Mouse (Mus musculus) 3T3-L1 (cell line): ENCODE measurements around the gene Pigg.
"Not testable (repeated sequence)": the region's sequence is repeated elsewhere in the genome, so short reads cannot be mapped to it uniquely, and the experiment has no call there.

Source experiments
- DNase-seq: peaks from one replicate; pipeline ENCODE4 v3.0.0-alpha.2; 2015; ENCODE audit warnings: low read depth, low spot score

Gene Pigg

DNA sequence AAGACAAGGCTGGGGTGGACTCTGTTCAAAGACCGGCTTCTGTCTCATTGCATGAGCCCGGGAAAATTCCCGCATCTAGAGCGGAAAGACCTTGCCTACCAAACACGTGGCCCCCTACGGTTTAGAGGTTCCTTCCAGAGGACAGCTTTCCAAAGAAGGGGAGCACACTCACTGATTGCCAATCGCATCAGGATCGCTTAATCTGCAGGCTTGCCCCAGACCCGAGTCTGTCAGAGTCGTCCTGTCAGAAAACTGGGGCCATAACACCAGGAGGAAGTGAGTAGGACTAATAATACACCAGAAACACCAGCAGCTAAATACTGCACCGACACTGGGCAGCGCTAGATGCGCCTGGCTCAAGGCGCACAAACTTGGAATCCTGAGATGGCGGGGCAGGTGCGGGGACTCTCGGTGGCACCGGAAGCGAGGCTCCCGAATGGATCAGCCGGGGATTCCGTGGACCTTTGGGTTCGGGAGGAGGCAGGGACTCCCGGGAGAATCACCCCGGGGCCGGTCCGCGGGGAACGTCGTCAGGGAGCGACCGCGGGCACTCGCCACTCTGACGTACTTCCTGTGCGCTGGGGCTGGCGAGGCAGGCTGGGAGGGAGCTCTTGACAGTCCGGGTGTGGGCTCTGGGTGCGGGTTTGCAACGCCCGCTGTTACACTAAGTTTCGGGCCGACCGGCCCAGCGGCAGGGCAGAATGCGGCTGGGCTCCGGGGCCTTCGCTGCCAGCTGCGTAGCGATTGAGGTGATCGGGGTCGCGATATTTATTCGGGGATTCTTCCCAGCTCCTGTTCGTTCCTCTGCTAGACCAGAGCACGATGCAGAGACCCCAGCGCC is at the start of gene Pigg:
Pigg (plus strand) TSS at position 386 of the 841 bp plus-strand sequence.
- peak; percentile 89 for DNase-seq

DNA sequence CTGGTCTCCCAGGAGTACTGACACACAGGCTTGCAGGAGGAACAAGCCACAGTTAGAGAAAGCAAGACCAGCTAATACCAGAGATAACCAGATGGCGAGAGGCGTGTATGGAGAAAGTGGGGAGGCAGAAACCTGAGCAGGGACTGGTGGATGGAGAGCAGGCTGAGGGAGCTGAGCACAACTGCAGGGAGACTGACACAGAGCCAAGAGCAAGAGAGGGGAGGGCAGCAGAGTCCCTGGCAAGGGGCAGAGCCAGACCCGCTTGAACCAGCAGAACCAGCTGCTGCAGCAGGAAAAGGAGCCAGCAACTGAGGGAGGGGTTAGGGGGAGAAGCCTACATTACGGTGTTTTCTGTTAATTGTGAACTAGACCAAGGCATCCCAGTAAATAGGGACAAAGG is 49.7 kb upstream of the Pigg start:
- DNase-seq, result no peak

DNA sequence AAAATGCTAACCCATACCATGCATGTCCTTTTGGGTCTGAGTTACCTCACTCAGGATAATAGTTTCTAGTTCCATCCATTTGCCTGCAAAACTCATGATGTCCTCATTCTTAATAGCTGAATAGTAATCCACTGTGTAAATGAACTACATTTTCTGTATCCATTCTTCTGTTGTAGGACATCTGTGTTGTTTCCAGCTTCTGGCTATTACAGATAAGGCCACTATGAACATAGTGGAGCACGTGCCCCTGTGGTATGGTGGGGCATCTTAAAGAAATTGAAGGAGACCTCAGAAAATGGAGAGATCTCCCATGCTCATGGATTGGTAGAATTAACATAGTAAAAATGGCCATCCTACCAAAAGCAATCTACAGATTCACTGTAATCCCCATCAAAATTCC is 48.6 kb upstream of the Pigg start:
- not testable (repeated sequence) for DNase-seq

DNA sequence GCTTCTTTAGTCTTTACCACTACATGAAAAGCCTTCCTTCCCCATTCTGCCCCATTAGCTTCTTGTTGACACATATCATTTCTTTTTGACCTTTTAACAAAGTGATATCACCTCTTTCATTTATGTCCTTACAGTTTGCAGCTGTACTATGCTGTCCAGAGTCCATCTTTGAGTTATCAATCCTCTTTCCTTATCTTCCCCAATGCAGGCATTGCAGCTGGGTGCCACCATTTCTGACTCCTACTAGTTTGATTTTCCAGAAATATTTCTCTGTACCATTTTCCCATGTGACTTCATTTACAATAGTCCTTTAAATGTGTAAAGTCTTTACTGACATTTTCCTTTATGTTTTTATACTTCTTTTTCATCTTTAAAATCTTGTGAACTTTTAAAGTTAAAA is 45.4 kb upstream of the Pigg start:
- DNase-seq, result no peak

- peak; percentile 86 for DNase-seq
These were observed 44.0 kb upstream of the Pigg start, which contains the start of gene Dr1 for GRCm38 (mm10) chr5:108268127-108269062. TSS of gene Dr1 (plus strand) at chr5:108268897.

DNA sequence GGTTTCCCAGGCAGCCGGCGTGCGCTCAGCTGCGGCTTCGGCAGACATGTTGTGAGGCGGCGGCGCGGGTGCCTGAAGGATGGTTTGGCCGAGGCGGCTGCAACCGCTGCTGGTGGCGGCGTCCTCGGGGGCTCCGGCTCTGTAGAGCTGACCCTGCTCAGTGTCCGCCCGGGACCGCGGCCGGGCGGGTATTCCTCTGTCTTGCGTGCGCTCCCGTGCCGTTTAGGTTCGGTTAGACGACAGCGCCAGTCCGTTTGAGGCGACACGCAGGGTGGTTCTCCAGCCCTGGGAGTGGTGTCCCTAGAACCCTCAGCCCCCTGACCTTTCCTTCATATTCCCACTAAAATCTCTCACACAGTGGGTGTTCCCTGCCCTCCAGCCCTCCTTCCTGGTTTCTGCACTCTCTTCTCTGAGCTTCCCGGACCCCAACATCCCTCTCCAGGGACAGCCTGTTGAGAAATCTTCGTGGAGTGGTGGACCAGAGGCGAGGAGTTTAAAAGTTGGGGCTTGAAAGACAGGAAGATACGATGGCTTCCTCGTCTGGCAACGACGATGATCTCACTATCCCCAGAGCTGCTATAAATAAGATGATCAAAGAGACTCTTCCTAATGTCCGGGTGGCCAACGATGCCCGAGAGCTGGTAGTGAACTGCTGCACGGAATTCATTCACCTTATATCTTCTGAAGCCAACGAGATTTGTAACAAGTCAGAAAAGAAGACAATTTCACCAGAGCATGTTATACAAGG is 43.2 kb upstream of the Pigg start:
- DNase-seq, result peak; percentile 29

DNA sequence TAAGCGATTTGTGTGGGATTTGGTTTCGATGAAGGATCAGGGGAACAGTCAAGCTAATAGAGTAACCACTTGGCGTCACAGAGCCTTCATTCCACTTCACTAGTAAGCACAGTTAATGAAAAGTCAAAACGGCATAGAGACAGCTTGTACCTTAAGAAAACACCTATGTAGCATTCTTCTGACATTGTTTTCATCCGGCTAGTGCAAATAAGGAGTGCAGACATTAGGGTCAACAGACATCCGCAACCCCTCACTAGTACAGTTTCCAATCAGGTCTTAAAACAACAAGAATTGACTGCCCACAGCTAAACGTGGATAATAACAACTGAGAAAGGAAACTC is 42.6 kb upstream of the Pigg start:
- DNase-seq, result no peak

DNA sequence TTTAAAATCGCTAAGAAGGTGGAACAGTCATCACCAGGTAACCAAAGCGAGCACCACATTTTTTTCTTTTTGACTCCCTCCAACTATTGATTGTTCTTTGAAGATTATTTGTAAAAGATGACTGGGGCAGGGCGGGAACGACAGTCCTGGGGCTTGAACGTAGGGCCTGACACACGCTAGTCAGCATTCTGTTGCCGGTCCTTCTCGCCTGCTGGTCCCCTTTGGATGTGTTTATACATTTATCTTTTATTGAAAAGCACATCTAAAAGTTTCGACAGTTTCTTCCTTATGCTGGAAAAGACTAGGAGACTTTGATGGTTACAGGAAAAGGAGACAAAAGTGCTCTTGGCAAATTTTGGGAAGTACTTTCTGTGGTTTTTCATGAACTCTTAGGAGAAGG is 42.0 kb upstream of the Pigg start:
- no peak for DNase-seq

DNA sequence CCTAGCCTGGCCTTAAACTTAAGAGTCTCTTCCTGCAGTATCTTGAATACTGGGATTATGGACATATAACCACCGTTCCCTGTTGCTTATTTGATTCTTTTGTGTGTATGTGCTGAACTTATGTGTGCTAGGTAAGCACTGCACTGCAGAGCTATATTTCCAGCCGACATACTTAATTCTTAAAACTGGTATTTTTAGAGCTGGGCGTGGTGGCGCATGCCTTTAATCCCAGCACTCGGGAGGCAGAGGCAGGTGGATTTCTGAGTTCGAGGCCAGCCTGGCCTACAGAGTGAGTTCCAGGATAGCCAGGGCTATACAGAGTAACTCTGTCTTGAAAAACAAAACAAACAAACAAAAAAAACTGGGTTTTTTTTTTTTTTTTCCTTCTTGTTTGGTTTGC is 41.1 kb upstream of the Pigg start:
- DNase-seq, result not testable (repeated sequence)

DNA sequence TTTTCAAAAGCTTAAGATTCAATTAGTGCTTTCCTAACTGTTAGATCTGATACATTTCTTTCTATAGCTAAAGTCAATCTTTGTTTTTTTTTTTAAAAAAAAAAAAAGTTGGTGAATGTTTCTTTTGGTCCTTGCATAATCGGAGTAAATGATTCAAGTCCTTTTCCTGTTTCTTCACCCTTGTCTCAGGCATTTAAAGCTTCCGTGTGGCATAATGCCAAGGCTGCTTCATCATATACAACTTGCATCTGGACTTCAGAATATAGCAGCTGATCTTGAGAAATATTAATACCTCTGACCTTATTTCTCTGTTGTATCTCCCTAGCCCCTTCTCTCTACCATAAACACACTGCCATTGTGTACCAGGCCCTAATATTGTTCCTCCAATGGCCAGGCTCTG is 25.5 kb upstream of the Pigg start:
- no peak for DNase-seq

GRCm38 (mm10) chr5:108301567-108301966 is 10.8 kb upstream of the Pigg start:
- no peak for DNase-seq

DNA sequence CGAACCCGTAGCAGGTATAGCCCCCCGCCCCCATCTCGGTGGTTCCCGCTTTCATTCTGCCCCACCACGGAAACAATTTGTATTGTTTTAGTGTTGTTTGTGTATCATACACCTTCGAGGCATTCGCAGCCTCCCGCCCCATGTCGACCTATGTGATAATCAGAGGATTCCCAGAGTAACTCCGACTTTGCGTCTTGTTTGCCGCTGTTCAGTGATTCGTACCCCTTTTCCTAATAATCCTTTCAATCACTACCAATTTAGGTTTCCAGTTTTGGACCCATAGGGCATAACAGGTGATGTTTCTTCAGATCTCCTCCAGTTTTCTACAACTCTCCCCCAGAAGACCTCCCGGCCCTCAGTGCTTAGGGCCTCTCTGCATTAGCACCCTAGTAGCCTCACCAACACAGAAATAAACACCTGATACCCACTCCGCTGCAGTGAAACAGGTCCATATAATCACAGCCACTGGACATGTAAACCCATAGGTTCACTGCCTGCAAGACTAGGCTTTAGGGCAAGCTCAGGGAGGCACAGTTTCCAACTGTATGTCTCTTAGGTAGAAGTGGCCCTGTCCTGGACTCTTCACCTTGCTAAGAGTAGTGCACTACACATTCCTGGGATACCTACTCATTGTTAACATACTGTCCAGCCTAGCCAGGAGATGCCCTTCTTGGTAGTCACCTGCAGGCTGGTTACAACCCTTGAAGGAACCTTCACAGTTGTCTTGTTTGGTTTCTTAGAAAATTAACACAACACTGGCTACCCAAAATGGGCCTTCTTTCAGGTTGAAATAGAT is 854 bp downstream of the Pigg start:
- peak; percentile 12 for DNase-seq

DNA sequence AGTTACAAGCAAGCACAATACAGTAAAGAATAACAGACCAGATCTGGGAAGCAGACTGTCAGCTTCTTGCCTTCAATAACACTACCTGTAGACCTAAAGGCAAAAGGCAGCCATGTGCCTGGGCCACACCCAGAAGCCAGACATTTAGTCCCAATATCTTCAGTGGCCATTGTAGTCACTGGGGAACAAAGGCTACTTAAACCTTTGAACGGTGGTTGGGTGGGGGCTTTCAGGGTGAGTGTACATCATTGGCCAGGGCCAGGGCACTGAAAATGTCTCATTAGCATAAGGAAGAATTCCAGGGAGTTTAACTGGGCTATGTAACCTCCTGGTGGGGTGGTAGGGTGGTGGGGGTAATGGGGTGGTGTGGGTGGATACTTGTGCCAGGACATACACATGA is 18.6 kb downstream of the Pigg start:
- DNase-seq, result no peak

GRCm38 (mm10) chr5:108337385-108337784 is 25.0 kb downstream of the Pigg start:
- no peak for DNase-seq

DNA sequence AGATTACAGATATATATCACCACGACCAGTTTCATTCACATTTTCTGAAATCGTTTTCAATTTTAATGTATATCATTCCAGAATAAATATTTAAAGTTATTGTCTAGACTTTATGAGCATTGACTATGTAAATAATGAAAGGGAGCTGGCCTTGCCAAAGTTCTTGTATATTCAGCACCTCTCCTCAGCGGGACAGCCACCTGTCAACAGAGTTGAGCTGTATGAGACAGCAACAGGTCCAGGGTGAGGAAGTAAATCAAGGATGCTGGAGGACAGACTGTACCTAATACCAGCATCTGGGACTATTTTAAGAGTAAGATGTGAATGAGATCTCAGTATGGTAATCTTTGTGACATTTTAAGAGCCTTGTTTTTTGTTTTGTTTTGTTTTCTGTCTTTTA is 25.6 kb downstream of the Pigg start:
- no peak for DNase-seq

DNA sequence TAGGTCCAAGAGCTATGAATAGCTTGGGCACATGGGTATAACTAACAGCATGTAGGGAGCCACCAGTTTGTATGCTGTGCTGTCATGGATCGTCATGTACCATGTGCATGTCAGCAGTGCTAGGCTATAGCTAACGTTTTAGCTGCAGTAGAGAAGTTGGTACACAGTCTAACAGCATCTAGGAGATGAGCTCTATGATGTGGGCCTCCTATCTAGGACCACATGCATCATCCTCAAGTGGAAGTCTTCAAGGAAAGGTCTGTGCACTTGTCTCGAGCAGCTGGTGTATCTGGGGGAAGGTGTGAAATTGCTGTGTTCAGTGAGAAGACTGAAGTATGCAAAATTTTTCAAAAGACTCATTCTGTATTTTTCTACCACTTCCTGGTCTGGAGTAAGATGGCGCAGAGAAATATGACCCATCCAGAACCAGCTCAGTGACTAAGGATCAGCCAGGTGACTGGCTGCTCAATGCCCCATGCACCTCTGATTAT is 31.3 kb downstream of the Pigg start:
- no peak for DNase-seq

GRCm38 (mm10) chr5:108345313-108346071 is 33.1 kb downstream of the Pigg start:
- no peak for DNase-seq

DNA sequence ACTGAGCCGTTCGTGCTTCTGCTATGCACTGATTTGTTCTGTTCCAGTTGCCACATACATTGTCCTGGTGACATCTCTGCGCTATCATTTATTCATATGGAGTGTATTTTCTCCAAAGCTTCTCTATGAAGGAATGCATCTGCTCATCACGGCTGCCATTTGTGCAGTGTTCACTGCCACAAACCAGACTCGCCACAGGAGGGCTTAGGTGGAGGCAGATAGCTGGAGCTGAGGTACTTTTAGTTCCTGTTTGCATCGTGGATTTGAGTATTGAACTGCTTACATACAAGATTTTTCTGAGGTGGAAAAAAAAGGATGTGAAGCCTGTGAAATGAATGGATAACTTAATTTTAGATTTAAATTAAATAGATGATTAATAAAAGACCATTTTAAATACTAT is 35.4 kb downstream of the Pigg start:
- no peak for DNase-seq

- no peak for DNase-seq
These were observed 37.2 kb downstream of the Pigg start for GRCm38 (mm10) chr5:108349511-108350148.

- no peak for DNase-seq
These were observed 41.6 kb downstream of the Pigg start for GRCm38 (mm10) chr5:108354056-108354455.
